12 mouse cellular contexts compared by ENCODE assay signal in genomic region chr12:44551614-44552013, GRCm38 (mm10).
"Had no signal": no experiment of that assay in that cellular context is flagged by ENCODE, and none has a peak within 500 bp of the region (broad histone marks: within the 10 kb centered on the region; RNA-seq: fewer than 3 reads in every experiment).

No protein-coding gene starts in this region.

- H3K27me3 ChIP-seq: intestine, embryonic 15.5 days; kidney, embryonic 15.5 days; liver, embryonic 13.5 days; midbrain, embryonic 13.5 days had no signal

- H3K9ac ChIP-seq: intestine, embryonic 15.5 days; kidney, embryonic 15.5 days; liver, embryonic 13.5 days; midbrain, embryonic 13.5 days had no signal

- H3K4me1 ChIP-seq: intestine, embryonic 15.5 days; kidney, embryonic 15.5 days; liver, embryonic 13.5 days; midbrain, embryonic 13.5 days had no signal

- DNase-seq: kidney, adult 11 months; kidney, adult 8-10 months; kidney, postnatal 10 days; kidney, postnatal 36 days; layer of hippocampus, postnatal 36 days; liver, embryonic 13.5 days had no signal

- H3K4me3 ChIP-seq: intestine, embryonic 15.5 days; kidney, embryonic 15.5 days; left cerebral cortex, adult 2 months; liver, embryonic 13.5 days; midbrain, embryonic 13.5 days had no signal

- H3K9me3 ChIP-seq: intestine, embryonic 15.5 days; kidney, embryonic 15.5 days; liver, embryonic 13.5 days; midbrain, embryonic 13.5 days had no signal

- H3K4me2 ChIP-seq: intestine, embryonic 15.5 days; kidney, embryonic 15.5 days; liver, embryonic 13.5 days; midbrain, embryonic 13.5 days had no signal

- H3K36me3 ChIP-seq: intestine, embryonic 15.5 days; kidney, embryonic 15.5 days; liver, embryonic 13.5 days had no signal

- ATAC-seq: intestine, embryonic 15.5 days; midbrain, embryonic 13.5 days had no signal

- H3K27ac ChIP-seq: intestine, embryonic 15.5 days; kidney, embryonic 15.5 days; left cerebral cortex, adult 2 months; liver, embryonic 13.5 days; macrophage; midbrain, embryonic 13.5 days; stomach, postnatal 0 days had no signal
